Mouse (Mus musculus) kidney, adult 8-10 months (tissue): ENCODE measurements at regions not wholly inside any gene's neighbourhood (a gene's known extent, or its start where the extent isn't known, plus 50 kb on each side); places are given as distances from the start of the nearest gene placed in this dataset.

Experiments
- DNase-seq, 2 experiments: peaks; one replicate each; pipeline ENCODE4 v3.0.0; 2022

GRCm38 (mm10) chr3:123952121-123952520 is 261.5 kb upstream of the Ndst3 start:
- DNase-seq = no peak

GRCm38 (mm10) chr3:123967373-123967772 is 276.7 kb upstream of the Ndst3 start:
- DNase-seq = no peak

- no peak for DNase-seq
These were observed 281.7 kb upstream of the Ndst3 start for GRCm38 (mm10) chr3:123972367-123972766.

- DNase-seq = no peak
These were observed 283.3 kb upstream of the Ndst3 start for GRCm38 (mm10) chr3:123973806-123974576.

GRCm38 (mm10) chr3:123976475-123976874 is 285.8 kb upstream of the Ndst3 start:
- no peak for DNase-seq

- DNase-seq = no peak
These were observed 286.5 kb upstream of the Ndst3 start for GRCm38 (mm10) chr3:123977168-123977567.

GRCm38 (mm10) chr3:123983045-123983444 is 292.4 kb upstream of the Ndst3 start:
- DNase-seq = no peak

GRCm38 (mm10) chr3:123983530-123983929 is 292.9 kb upstream of the Ndst3 start:
- DNase-seq = no peak

- DNase-seq = no peak
These were observed 293.4 kb upstream of the Ndst3 start for GRCm38 (mm10) chr3:123984028-123984427.

GRCm38 (mm10) chr3:123999957-124000616 is 309.4 kb upstream of the Ndst3 start:
- no peak for DNase-seq

- no peak for DNase-seq
These were observed 310.2 kb upstream of the Ndst3 start for GRCm38 (mm10) chr3:124000883-124001282.

- no peak for DNase-seq
These were observed 309.0 kb upstream of the Tram1l1 start for GRCm38 (mm10) chr3:124011685-124012084.

- no peak for DNase-seq
These were observed 302.0 kb upstream of the Tram1l1 start for GRCm38 (mm10) chr3:124018618-124019017.

- DNase-seq = no peak
These were observed 294.5 kb upstream of the Tram1l1 start for GRCm38 (mm10) chr3:124026188-124026587.

GRCm38 (mm10) chr3:124067061-124067460 is 253.6 kb upstream of the Tram1l1 start:
- DNase-seq = no peak

GRCm38 (mm10) chr3:124067538-124067937 is 253.1 kb upstream of the Tram1l1 start:
- no peak for DNase-seq

- no peak for DNase-seq
These were observed 252.7 kb upstream of the Tram1l1 start for GRCm38 (mm10) chr3:124067971-124068370.

GRCm38 (mm10) chr3:124069182-124069581 is 251.5 kb upstream of the Tram1l1 start:
- DNase-seq = no peak

GRCm38 (mm10) chr3:124075974-124076606 is 244.6 kb upstream of the Tram1l1 start:
- no peak for DNase-seq

- no peak for DNase-seq
These were observed 228.1 kb upstream of the Tram1l1 start for GRCm38 (mm10) chr3:124092404-124093121.

GRCm38 (mm10) chr3:124113995-124114394 is 206.7 kb upstream of the Tram1l1 start:
- no peak for DNase-seq

GRCm38 (mm10) chr3:124156255-124156654 is 164.4 kb upstream of the Tram1l1 start:
- no peak for DNase-seq
